Mouse (Mus musculus) adrenal gland, postnatal 10 days (tissue): ENCODE data around the gene Crat. TPM values are rescaled to one million over a fixed set of nuclear protein-coding genes. Genes with fewer than 3 reads are reported as not detected.

Experiments used
- DNase-seq: peaks from one replicate; pipeline ENCODE4 v3.0.0; 2021; ENCODE audit warnings: mixed read lengths
- total RNA-seq, 2 experiments: library from RNA; stranded (reverse); gene quantifications; 2 replicates each; pipeline ENCODE4 v1.2.3; 2021

The Crat gene
- total RNA-seq, 2 experiments from 2014 or later, result 317 to 355 TPM

- DNase-seq, result no peak
These were observed 7.8 kb downstream of the Crat start for GRCm38 (mm10) chr2:30407778-30408177.

- no peak for DNase-seq
These were observed 8.4 kb downstream of the Crat start for GRCm38 (mm10) chr2:30407221-30407620.

GRCm38 (mm10) chr2:30403870-30404269 is 11.7 kb downstream of the Crat start:
- no peak for DNase-seq

GRCm38 (mm10) chr2:30402843-30403242 is 12.8 kb downstream of the Crat start:
- DNase-seq, result no peak

GRCm38 (mm10) chr2:30402351-30402826 is 13.2 kb downstream of the Crat start:
- peak; percentile 57 for DNase-seq

GRCm38 (mm10) chr2:30401581-30401980 is 14.0 kb downstream of the Crat start:
- DNase-seq, result no peak

GRCm38 (mm10) chr2:30399191-30400171 is 16.1 kb downstream of the Crat start:
- no peak for DNase-seq

GRCm38 (mm10) chr2:30397986-30398512 is 17.6 kb downstream of the Crat start:
- DNase-seq, result no peak

GRCm38 (mm10) chr2:30396246-30396645 is 19.4 kb downstream of the Crat start:
- no peak for DNase-seq

GRCm38 (mm10) chr2:30395757-30396156 is 19.9 kb downstream of the Crat start:
- DNase-seq, result no peak

GRCm38 (mm10) chr2:30393370-30393656 is 22.3 kb downstream of the Crat start:
- no peak for DNase-seq

- peak; percentile 84 for DNase-seq
These were observed 22.8 kb downstream of the Crat start for GRCm38 (mm10) chr2:30392577-30393369.

GRCm38 (mm10) chr2:30392114-30392576 is 23.5 kb downstream of the Crat start, which contains the start of gene Dolpp1:
Gene Dolpp1, plus strand, starts transcription at chr2:30392254.
- DNase-seq, result peak; percentile 97

- DNase-seq, result no peak
These were observed 26.6 kb downstream of the Crat start for GRCm38 (mm10) chr2:30389000-30389399.

GRCm38 (mm10) chr2:30386913-30387312 is 28.7 kb downstream of the Crat start:
- DNase-seq, result no peak

- no peak for DNase-seq
These were observed 30.0 kb downstream of the Crat start for GRCm38 (mm10) chr2:30385591-30385990.

- DNase-seq, result no peak
These were observed 30.8 kb downstream of the Crat start for GRCm38 (mm10) chr2:30384814-30385213.

- peak; percentile 63 for DNase-seq
These were observed 34.3 kb downstream of the Crat start for GRCm38 (mm10) chr2:30381377-30381725.

- DNase-seq, result peak; percentile 51
These were observed 34.8 kb downstream of the Crat start for GRCm38 (mm10) chr2:30380564-30381376.

- DNase-seq, result peak; percentile 51
These were observed 36.3 kb downstream of the Crat start for GRCm38 (mm10) chr2:30379307-30379706.

GRCm38 (mm10) chr2:30377721-30378120 is 37.9 kb downstream of the Crat start:
- DNase-seq, result no peak

GRCm38 (mm10) chr2:30375893-30376292 is 39.7 kb downstream of the Crat start:
- DNase-seq, result peak; percentile 61
